Mouse (Mus musculus) heart, embryonic 11.5 days (tissue): ENCODE measurements around the gene Golga5. TPM values are rescaled to one million over a fixed set of nuclear protein-coding genes. Genes with fewer than 3 reads are reported as not detected.
A peak's percentile ranks its signal among the peaks of the same experiment; 100 is the strongest.

ENCODE experiments used
- ATAC-seq: fragments of 200-750 bp; cut with Nextera tagmentation; replicated peaks from 2 replicates; pipeline ENCODE4 v1.8.0; 2017; ENCODE audit warnings: moderate library complexity; ENCODE audit not compliant: insufficient number of reproducible peaks, low FRiP score, low TSS enrichment
- H3K27ac ChIP-seq: fragments of 300-500 bp; sonication (generic); 2 replicates; pipeline ENCODE4 v1.5.1; 2014; ENCODE audit warnings: mild to moderate bottlenecking, low read depth, low read length
- H3K27me3 ChIP-seq: fragments of 300-500 bp; sonication (generic); 2 replicates; pipeline ENCODE4 v1.6.1; 2014; ENCODE audit warnings: mild to moderate bottlenecking, low read length, mixed read lengths; ENCODE audit not compliant: control insufficient read depth, insufficient read depth
- H3K36me3 ChIP-seq: fragments of 300-500 bp; sonication (generic); 2 replicates; pipeline ENCODE4 v1.6.1; 2014; ENCODE audit warnings: mild to moderate bottlenecking, low read length, moderate library complexity, mixed read lengths; ENCODE audit not compliant: control insufficient read depth, insufficient read depth
- H3K4me1 ChIP-seq: fragments of 300-500 bp; sonication (generic); 2 replicates; pipeline ENCODE4 v1.6.1; 2014; ENCODE audit warnings: low read length; ENCODE audit not compliant: control insufficient read depth, insufficient read depth
- H3K4me2 ChIP-seq: fragments of 300-500 bp; sonication (generic); 2 replicates; pipeline ENCODE4 v1.6.1; 2014; ENCODE audit warnings: mild to moderate bottlenecking, moderate library complexity
- H3K4me3 ChIP-seq: fragments of 300-500 bp; sonication (generic); 2 replicates; pipeline ENCODE4 v1.5.1; 2014; ENCODE audit warnings: low read depth, low read length
- H3K9ac ChIP-seq: fragments of 300-500 bp; sonication (generic); 2 replicates; pipeline ENCODE4 v1.6.1; 2014; ENCODE audit warnings: mild to moderate bottlenecking, low read depth, low read length, moderate library complexity
- H3K9me3 ChIP-seq: fragments of 300-500 bp; sonication (generic); replicated peaks from 2 replicates; pipeline ENCODE4 v1.6.1; 2016; ENCODE audit warnings: low read length; ENCODE audit not compliant: control insufficient read depth
- WGBS: fragments of 180-500 bp; shearing (Covaris S2); extraction: QIAGEN DNeasy Blood & Tissue Kit; methylation state at CpG from one replicate; pipeline ENCODE4 v1.1.7; 2014; ENCODE audit not compliant: insufficient replicate concordance; 5-methylcytosine and 5-hydroxymethylcytosine counted together
- polyA plus RNA-seq: library from polyadenylated mRNA; unstranded; fragments of >200 nt; fragmentation: Nextera tagmentation; extraction: Ambion mirVana; gene quantifications from 2 replicates; pipeline ENCODE4 v1.2.1, GENCODE M21; 2014

Gene Golga5
- polyA plus RNA-seq, 1 experiment from 2014 or later, result 24.9 TPM

DNA sequence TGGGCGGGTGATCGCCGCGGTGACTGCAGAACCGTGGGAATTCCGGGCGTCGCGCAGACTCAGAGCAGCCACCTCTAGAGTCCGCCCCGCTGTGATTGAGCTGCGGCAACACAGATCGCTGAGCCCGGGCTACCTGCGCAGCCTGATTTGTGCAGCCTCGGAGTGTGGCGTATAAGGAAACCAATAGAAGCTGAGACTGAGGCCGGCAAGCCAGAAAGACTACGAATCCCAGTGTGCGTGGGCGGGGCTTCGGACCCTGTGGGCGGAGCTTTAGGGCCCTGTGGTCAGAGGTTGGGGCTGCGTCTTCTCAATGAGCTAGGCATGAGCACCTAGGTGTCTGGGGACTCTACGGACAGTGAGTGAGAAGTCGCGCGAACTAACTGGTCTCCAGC is 29.3 kb upstream of the Golga5 start, which contains the start of gene Lgmn:
Lgmn (minus strand) TSS at position 182 of the 392 bp plus-strand sequence.
- Histone ChIP-seq H3K4me1 (peaks cover 11% of the 10 kb centered on the region), H3K27me3 (no peaks in the 10 kb centered on the region), H3K9ac (peak within 1 kb of the TSS; percentile 71), H3K9me3 (no peaks in the 10 kb centered on the region), H3K27ac (peak within 1 kb of the TSS; percentile 37), H3K4me2 (peak within 1 kb of the TSS; percentile 87), H3K4me3 (peak within 1 kb of the TSS; percentile 68), H3K36me3 (no peaks in the 10 kb centered on the region)
- WGBS, result under 1% methylated on average over 28 of the region's 28 CpGs
- ATAC-seq, result peak; percentile 99

DNA sequence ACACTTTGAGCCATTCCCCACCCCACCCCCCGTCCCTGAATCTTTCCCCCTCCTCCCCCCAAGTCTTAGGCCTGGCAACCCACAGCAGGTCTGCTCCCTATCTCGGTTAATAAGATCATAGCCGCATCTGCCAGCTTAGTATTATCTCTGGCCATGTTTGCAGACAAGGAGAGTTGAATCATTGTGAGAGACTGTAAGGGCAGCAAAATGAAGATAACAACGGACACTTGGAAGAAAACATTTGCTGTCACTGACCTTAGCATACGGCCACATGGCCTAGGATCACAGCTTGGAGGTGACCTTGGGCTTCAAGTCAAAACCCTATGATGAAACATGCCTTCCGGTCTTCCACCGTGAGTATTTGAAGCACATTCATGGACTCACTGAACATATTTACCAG is 28.4 kb upstream of the Golga5 start:
- Histone ChIP-seq H3K4me2 (no peak overlapping the region), H3K36me3 (no peaks in the 10 kb centered on the region), H3K27me3 (no peaks in the 10 kb centered on the region), H3K9ac (no peak overlapping the region), H3K4me1 (peaks cover 11% of the 10 kb centered on the region), H3K4me3 (no peak overlapping the region), H3K27ac (no peak overlapping the region), H3K9me3 (no peaks in the 10 kb centered on the region)
- ATAC-seq, result no peak
- 63% methylated on average over 7 of the region's 7 CpGs for WGBS

DNA sequence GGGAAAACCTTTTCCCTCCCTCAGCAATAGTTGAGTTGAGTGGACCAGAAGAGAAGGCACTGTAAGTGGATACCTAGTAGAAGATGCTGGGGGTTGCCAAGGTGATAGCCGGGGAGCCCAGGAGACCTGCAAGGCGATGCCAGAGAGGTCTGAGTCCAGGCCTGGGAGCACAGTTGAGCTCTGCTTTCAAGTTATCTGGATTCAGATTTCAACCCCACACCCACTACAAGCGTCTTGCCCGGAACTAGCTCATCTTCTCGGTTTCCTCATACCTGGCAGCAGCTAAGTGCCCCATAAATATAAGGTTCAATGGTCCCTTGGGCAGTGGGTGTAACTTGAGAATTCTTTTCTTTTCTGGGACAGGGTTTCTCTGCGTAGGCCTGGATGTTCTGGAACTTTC is 27.8 kb upstream of the Golga5 start:
- Histone ChIP-seq H3K36me3 (no peaks in the 10 kb centered on the region), H3K4me3 (no peak overlapping the region), H3K9me3 (no peaks in the 10 kb centered on the region), H3K4me2 (no peak overlapping the region), H3K27me3 (no peaks in the 10 kb centered on the region), H3K27ac (no peak overlapping the region), H3K4me1 (peaks cover 11% of the 10 kb centered on the region), H3K9ac (no peak overlapping the region)
- no peak for ATAC-seq
- 80% methylated on average over 6 of the region's 6 CpGs for WGBS

DNA sequence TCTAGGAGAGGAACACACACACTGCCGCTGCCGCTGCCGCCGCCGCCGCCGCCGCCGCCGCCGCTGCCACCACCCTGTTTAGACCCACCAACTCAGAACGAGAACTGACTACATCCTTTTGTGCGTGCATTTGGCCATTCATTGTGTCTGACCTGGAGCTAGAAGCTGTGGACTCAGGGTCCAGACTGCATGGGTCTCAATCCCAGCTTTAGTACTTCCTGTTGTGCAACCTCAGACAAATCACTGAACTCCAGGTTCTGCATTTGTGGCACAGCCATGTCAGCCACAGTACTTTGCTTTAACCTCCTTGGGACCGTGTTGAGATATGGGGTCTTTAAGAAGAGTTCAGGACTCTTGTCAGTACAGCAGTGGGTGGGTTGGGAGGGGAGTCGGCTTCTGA is 26.3 kb upstream of the Golga5 start:
- Histone ChIP-seq H3K4me3 (no peak overlapping the region), H3K27me3 (no peaks in the 10 kb centered on the region), H3K36me3 (no peaks in the 10 kb centered on the region), H3K4me1 (peaks cover 7% of the 10 kb centered on the region; the same call in 1 of the 2 replicates), H3K27ac (no peak overlapping the region), H3K9ac (no peak overlapping the region), H3K9me3 (no peaks in the 10 kb centered on the region), H3K4me2 (no peak overlapping the region)
- 80% methylated on average over 15 of the region's 15 CpGs for WGBS
- no peak for ATAC-seq

DNA sequence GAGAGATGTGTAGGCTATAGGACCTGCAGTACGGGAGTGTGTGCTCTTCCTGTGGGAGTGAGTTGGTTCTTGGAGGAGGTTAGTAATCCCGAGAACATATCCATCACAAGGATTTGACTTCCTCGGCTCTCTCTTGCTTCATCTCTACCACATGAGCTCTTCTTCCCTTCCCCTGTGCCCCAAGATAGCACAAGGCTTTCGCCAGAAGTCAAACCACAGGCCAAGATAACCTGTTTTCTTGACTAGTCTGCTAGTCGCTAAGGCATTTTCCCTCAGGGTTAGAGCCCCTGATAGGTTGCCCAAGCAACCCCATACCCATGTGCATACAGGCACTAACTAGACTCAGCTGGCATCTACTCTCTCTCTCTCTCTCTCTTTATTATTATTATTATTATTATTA is 25.3 kb upstream of the Golga5 start:
- H3K9ac ChIP-seq, result no peak overlapping the region
- H3K36me3 ChIP-seq, result no peaks in the 10 kb centered on the region
- peaks cover under 1% of the 10 kb centered on the region; the same call in 1 of the 2 replicates for H3K4me1 ChIP-seq
- ATAC-seq, result no peak
- H3K4me2 ChIP-seq, result no peak overlapping the region
- 80% methylated on average over 5 of the region's 5 CpGs for WGBS
- H3K4me3 ChIP-seq, result no peak overlapping the region
- H3K27me3 ChIP-seq, result no peaks in the 10 kb centered on the region
- no peaks in the 10 kb centered on the region for H3K9me3 ChIP-seq
- no peak overlapping the region for H3K27ac ChIP-seq

DNA sequence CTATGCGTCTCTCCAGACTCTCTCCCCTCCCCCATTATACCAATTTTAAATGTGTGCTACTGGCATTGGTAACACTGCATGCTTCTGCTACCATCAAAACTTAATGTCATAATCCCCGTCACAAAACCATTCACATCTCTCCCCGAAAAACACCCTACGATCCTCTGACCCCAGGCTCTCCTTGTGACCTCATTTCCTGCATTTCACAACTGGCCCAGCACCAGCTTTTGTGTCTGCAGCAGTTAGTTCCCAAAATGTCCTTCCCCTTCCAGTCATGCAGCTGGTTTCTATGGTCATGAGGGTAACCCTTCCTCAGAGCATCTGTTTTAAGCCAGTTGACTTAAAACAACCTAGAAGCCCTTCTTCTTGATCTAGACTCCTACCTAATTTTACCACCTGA is 23.5 kb upstream of the Golga5 start:
- no peak overlapping the region for H3K27ac ChIP-seq
- 69% methylated on average over 4 of the region's 4 CpGs for WGBS
- no peak for ATAC-seq

DNA sequence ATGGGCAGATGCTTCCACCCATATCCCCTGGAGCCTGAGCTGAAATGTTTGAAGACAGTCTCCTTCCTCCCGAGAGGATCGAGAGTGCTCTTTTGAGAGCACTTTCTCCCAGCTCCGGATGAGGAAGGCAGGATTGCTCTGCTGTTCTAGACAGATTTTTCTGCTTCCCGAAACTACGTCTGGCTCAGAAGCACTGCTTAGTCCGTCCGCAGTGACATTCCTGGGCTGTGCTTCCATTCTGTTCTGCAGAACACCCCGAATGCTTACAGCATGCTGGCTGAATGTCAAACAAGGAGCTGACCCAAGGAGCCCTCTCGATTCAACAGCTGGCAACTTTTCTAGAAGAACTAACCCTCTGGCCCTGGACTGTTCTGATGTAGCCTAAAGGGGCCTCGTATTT is 18.5 kb upstream of the Golga5 start:
- no peak overlapping the region for H3K4me3 ChIP-seq
- H3K9ac ChIP-seq, result no peak overlapping the region
- no peak for ATAC-seq
- H3K4me2 ChIP-seq, result no peak overlapping the region
- no peaks in the 10 kb centered on the region; the same call in 1 of the 2 replicates for H3K4me1 ChIP-seq
- H3K9me3 ChIP-seq, result no peaks in the 10 kb centered on the region
- no peaks in the 10 kb centered on the region for H3K36me3 ChIP-seq
- no peak overlapping the region for H3K27ac ChIP-seq
- whole genome bisulfite sequencing, result 63% methylated on average over 10 of the region's 10 CpGs
- no peaks in the 10 kb centered on the region for H3K27me3 ChIP-seq

More for the DNA sequence above, 23.5 kb upstream of the Golga5 start:
- no peak overlapping the region for H3K4me3 ChIP-seq
- no peaks in the 10 kb centered on the region for H3K9me3 ChIP-seq
- no peaks in the 10 kb centered on the region for H3K36me3 ChIP-seq
- no peaks in the 10 kb centered on the region for H3K4me1 ChIP-seq
- H3K27me3 ChIP-seq, result no peaks in the 10 kb centered on the region
- no peak overlapping the region for H3K4me2 ChIP-seq
- H3K9ac ChIP-seq, result no peak overlapping the region

DNA sequence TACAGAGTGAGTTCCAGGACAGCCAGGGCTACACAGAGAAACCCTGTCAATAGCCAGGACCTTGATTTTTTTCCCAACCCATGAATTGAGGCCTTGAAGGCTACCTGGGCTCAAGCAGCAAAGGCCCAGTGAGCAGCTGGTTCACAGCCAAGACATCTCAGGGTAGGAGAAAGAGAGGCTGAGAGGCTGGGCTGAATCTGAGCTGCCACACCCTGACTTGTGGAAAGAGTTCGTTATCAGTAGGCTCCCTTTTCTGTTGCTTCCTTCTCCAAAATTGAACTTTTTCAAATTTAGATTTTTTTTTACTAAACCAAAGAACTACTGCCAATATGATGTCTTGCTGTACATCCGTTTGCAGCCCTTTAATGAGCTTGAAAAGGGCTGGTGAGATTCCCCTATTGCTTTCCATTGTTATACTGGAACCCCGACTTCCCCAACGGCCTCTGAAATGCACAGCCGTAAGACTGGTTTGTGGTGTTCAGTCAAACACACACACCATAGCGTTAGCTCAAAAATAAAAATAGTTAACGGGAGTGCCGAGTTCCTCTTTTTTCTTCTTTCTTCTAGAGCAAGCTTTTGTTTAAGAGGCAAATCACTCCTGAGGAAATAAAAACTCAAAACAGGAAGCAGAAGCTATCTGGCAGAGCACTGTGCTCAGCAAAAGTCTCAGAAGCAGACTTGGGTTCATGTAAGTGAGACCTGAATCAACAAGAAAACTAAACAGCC is 17.6 kb upstream of the Golga5 start:
- no peak for ATAC-seq
- WGBS, result 66% methylated on average over 8 of the region's 8 CpGs
- no peak overlapping the region for H3K4me2 ChIP-seq
- no peaks in the 10 kb centered on the region for H3K9me3 ChIP-seq
- H3K27ac ChIP-seq, result no peak overlapping the region
- H3K4me1 ChIP-seq, result no peaks in the 10 kb centered on the region; the same call in 1 of the 2 replicates
- no peak overlapping the region for H3K4me3 ChIP-seq
- no peaks in the 10 kb centered on the region for H3K36me3 ChIP-seq
- no peaks in the 10 kb centered on the region for H3K27me3 ChIP-seq
- H3K9ac ChIP-seq, result no peak overlapping the region

DNA sequence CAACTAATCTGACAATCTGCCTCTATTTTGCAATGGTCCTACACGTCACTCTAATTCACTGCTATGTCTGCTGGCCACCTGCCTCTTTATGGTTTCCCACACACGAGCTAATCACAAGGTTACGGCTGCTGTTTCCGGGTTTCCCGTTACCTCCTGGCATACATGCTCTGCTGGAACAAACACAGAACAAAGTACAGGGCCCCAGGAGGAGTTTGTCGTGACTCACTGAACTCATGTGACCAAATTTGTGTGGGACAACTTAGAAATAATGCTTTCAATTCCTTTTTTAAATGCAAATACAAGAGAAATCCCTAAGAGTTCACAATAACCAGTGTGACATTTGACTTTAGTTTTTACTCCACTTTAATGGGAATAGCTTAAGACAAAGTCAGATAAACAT is 15.4 kb upstream of the Golga5 start:
- Histone ChIP-seq H3K4me1 (no peaks in the 10 kb centered on the region; the same call in 1 of the 2 replicates), H3K36me3 (no peaks in the 10 kb centered on the region), H3K27me3 (no peaks in the 10 kb centered on the region), H3K27ac (no peak overlapping the region), H3K9ac (no peak overlapping the region), H3K4me2 (no peak overlapping the region), H3K4me3 (no peak overlapping the region), H3K9me3 (no peaks in the 10 kb centered on the region)
- WGBS, result 65% methylated on average over 6 of the region's 6 CpGs
- no peak for ATAC-seq
